Mouse (Mus musculus) v-Abl transformed pro-B cells (cell line): Measurements from ENCODE around the gene Cys1.

Experiments
- in situ Hi-C, 2 experiments: fragments of 400-800 bp; cut with MboI; formaldehyde crosslinking; loops; one replicate each; pipeline ENCODE4 v1.15.1; 2025; ENCODE audit not compliant: unreplicated experiment in 2 of 2

Cys1 gene

DNA sequence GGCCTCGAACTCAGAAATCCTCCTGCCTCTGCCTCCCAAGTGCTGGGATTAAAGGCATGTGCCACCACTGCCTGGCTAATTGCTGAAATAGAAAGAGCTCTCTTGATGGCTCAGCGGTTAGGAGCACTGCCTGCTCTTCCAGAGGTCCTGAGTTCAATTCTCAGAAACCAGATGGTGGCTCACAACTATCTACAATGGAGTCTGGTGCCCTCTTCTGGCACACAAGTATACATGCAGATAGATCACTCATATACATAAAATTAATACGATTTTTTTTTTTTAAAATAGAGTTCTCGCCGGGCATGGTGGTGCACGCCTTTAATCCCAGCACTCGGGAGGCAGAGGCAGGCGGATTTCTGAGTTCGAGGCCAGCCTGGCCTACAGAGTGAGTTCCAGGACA is 20.0 kb upstream of the Cys1 start:
- in situ Hi-C loops: loop anchor here (10.0 to 25.0 kb wide), 4 partner anchors 273 to 1211 kb away; partner anchors contain the start of gene Kidins220 (in 1 of the 2)

DNA sequence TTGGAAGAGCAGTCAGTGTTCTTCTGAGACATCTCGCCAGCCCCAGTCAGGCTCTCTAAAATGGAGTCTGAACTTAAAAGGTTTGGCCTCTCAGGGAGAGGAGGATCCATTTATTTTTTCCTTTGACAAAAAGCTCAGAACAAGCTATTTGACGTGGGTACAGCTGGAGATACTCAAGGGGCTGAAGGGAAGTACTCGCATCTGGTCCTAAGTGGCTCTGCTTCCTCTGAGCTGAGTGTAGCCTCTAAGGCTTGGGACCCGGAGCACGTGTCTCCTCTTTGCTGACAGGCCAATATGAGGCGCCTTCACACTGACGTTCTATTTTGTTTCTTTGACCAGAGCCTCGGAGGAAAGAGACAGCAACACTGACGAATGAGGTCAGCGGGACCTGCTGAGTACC is 18.0 kb upstream of the Cys1 start:
- in situ Hi-C loops: loop anchor here (5.0 to 10.0 kb wide), 5 partner anchors 95 to 1595 kb away; no protein-coding TSS in a partner anchor

- in situ Hi-C loops: loop anchor here (5.0 to 10.0 kb wide), 5 partner anchors 94 to 1596 kb away; no protein-coding TSS in a partner anchor
Measured at GRCm38 (mm10) chr12:24698514-24698913, 16.9 kb upstream of the Cys1 start.

DNA sequence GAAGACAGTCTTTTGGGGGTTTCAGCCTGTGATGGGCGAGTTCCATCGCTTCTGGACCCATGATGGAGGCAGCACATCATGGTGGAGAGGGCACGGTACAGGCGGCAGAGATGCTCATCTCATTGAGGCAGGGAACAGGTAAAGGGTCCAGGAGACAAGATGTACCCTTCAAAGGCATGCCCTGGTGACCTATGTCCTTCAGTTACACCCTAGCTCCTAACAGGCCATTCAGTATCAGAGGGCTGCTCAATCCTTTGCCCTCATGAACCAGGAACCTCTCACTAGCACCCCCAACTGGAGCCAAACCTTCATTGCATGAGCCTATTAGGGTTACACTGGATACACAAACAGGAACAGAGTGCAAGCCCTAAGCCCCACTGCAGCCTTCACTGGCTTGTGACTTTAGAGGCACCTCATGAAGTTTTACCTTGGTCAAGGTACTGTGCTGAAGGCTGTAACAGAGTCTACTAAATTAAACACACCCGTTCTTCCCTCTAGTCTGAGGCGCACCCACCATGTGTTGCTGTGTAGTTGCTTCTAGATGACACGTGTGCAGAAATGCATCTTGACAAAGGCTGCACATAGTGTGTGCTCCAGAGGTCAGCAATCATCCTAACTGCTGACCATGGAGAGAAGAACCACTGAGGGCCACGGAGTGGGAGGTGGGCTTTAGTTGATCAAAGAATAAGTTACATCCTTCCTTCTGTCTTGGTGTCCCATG is 16.0 kb upstream of the Cys1 start:
- in situ Hi-C loops: loop anchor here (5.0 to 10.0 kb wide), 5 partner anchors 93 to 1597 kb away; no protein-coding TSS in a partner anchor

DNA sequence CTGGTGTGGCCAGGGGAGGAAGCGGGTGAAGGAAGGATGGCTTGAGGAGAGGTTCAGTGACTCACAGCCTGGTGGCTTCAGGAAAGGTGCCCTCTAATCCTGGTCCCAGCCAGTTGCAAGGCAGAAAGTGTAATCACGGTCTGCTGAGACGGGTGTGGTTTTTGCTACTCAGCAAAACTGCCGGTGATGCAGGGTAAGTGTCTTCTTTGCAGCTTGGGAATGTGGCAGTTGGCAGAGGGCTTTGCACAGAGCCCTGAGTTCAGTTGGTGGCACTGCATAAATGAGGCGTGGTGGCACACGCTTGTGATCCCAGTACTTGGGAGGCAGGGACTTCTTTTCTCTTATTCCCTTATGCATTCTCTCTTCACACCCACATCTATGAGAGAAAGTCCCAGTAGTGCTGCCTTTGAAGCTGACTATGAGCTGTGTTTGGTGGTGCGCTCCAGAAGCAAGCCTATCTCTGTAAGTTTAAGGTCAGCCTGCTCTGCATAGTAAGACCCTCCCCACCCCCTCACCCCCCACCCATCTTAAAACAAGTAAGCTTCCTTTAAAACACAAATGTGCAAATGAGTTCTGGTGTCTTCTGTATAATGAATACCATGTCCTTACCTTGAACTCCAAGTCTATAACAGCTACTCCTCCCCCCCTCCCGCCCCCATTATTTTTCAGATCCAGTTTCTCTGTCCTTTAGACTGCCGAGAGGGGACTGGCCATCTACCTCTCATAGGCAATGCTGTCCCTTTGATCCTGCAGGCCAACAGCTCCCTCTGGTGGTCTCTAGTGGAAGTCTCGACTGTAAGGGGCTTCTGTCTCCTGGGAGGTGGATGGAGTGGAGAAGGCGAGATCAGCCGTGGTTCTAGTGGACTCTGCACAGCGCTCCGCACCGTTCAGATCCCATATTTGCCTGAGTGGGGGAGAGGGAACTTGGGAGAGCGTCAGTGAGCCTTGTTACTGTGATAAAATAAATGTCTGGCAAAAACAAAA is 15.2 kb upstream of the Cys1 start:
- in situ Hi-C loops: loop anchor here (5.0 to 10.0 kb wide), 5 partner anchors 92 to 1598 kb away; no protein-coding TSS in a partner anchor

DNA sequence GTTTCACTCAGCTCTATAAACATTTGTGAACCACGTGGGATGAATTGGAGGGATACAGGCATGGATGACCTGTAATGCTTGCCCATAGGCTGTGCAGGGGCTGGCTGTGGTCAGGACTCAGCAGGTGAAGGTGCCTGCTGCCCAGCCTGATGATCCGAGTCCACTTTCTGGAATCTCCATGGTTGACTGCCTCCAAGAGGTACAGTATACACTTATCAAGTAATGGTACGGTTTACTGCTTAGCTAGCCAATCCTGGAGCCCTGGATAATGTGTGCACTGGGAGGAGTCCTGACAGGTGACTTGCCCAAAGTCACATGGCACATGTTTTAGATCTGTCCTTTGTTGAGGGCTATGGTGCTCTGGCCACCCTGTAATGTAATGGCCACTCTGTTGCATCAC is 8.7 kb upstream of the Cys1 start:
- in situ Hi-C loops: loop anchor here (10.0 kb wide), 2 partner anchors 86 to 1604 kb away; no protein-coding TSS in a partner anchor

DNA sequence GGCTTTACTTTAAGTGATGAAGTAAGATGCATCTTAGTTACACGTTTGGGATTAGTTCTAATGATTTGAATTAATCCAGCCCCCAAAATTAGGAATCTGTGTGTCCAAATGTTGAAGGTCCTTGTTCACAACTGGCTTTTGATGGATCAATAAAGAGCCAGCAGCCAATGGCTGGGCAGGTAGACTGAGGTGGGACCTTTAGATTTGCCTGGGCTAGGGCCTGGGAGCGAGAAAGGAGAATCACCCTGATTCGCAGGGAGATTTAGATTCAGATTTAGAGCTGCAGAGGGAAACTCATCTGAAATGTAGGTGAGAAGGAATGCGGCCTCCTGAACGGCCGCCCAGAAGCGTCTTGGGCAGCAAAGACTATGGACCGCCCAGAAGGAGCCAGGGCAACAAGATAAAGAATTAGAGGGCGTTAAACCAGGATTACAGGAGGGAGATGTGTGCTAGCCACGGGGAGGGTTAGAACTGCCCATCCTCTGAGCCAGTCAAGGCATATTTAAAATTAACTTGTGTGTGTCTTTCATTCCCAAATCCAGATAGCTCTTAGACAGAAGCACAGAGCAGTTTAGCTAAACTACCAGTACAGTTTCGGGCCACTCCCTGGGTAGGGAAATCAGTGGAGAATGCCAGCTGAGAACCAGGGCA is 5.2 kb upstream of the Cys1 start:
- in situ Hi-C loops: no loop called here

DNA sequence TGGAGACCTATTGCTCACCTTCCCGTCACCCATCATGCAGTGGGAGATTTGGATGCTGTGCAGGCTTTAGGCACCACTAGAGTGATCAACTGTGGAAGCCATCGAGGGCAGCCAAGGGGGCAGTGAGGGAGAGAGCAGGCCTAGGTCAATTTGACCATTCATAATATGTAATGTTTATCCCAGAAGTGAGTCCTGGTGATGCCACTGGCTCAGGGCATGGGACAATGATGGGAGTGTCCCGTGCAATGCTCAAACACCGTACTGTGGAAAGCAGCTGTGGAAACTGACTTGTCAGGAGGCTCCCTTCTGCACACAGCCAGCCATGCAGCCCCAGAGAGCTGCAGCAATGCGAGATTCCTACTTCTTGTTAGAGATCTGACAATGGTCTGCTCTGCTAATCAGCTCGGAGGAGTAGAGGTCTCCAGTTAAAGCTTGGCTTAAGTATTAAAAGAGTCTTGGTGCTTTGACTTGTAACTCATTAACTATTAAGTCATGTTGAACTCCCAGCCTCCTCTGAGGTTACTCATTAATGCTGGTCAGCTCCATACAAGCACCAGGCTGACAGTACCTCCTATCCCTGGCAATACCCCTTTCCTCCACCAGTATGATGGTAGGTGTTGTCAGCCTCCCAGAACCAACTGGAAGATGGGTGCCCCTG is 4.6 kb upstream of the Cys1 start:
- in situ Hi-C loops: no loop called here

DNA sequence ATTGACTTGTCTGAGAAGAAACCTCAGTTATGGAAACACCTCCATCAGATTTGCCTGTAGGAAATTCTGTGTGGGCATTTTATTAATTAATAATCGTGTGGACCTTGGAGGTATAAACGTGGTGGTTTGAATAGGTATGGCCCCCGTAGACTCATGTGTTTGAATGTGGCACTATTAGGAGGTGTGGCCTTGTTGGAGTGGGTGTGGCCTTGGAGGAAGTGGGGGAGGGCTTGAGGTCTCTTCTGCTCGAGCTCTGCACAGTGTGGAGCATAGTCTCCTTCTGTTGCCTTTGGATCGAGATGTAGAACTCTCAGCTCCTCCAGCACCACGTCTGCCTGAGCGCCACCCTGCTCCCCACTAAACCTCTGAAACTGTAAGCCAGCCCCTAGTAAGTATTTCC is 1.8 kb upstream of the Cys1 start:
- in situ Hi-C loops: no loop called here

DNA sequence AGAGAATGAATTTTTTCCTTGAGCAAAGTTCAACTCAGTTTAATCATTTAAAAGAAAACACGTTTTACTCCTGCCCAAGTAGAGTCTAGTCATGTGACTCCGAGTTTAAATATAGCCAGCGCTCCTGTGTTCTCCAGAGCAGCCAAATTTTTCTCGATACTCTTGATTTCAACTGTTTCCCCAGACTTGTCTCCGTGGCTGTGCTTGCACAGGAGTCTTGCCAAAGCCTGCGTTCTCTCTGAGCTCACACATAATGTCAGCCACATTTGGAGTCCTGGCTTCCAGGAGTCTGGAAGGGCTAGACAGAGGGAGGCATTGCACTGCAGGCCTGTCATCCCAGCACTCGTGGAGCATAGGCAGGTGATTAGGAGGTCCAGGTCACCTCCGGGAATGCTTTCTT is 950 bp upstream of the Cys1 start:
- in situ Hi-C loops: no loop called here

DNA sequence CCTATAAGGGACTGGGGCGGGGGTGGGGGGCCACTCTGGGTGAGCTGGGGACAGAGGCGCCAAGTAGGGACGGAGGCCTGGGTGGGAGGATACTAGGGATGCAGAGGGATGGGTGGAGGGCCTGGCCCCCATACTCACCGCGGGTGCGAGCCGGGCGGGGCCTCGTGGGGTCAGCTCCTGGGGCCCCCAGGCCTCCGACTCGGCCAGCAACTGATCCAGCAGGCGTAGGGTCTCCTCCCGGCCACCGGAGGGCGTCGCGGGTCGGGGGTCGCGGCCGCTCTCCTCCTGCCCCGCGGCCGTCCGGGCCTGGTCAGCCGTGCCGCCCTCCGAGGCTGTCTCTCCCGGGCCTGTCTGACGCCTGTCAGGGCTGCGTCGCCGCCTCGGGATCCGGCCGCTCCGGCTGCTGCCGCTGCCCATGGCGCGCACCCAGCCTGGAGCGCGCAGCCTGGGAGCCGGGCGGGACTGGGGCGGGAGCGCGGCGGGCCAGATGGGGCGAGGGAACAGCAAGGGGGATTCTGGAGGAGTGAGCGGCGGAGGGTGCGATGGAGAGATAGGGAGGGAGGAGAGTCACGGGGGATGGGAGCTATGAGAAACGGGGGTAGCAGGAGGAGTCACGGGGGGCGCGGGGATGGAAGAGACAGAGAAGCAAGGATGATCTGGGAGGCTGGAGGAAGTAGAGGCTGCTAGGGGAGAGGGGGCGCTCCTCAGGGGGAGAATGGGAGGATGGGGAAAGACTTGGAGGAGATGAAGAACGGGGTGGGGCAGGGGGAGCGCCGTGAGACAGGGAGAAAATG is 924 bp downstream of the Cys1 start:
- in situ Hi-C loops: no loop called here

DNA sequence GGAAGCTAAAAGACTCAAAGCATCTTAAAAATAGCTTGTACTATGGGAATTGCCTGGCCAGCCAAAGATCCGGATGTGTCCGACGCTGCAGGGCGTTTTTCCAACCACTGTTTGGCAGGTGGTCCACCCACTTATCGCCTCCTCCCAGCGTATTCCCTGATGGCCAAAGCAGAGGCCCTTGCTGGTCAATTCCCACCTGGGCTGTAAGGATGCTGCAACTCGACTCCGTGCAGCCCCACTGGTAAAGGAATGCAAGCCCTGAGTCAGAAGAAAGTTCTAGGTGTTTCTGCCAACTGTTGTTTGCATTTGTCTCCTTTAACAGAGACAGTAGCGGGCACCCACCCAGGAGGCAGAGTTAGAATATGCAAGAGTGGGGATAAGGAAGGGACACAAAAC is 1.5 kb downstream of the Cys1 start:
- in situ Hi-C loops: no loop called here

GRCm38 (mm10) chr12:24662131-24662530 is 19.5 kb downstream of the Cys1 start:
- in situ Hi-C loops: no loop called here

DNA sequence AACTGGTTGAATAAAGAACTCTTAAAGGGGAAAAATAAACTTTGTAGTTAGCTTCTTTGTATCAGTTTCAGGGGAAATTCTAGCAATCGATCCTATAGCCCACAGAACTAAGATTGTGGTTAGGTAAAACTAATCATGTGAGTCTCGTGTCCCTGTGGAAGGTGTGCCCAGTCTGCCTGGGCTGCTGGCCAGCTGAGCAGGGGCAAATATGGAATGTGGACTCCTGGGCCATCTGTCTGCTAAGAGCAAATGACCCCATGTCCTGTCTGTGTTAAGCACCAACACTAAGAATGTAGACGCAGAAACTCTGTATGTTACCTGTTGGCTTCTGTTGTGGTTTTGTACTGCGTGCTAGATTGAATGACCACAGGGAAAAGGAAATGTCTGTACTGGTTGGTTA is 20.5 kb downstream of the Cys1 start:
- in situ Hi-C loops: no loop called here

GRCm38 (mm10) chr12:24659923-24660322 is 21.7 kb downstream of the Cys1 start:
- in situ Hi-C loops: no loop called here

GRCm38 (mm10) chr12:24658998-24659397 is 22.6 kb downstream of the Cys1 start:
- in situ Hi-C loops: no loop called here

GRCm38 (mm10) chr12:24656436-24656835 is 25.2 kb downstream of the Cys1 start:
- in situ Hi-C loops: no loop called here

- in situ Hi-C loops: no loop called here
Measured at GRCm38 (mm10) chr12:24654065-24654862, 27.3 kb downstream of the Cys1 start.
